Mouse (Mus musculus): Measurements from ENCODE around the gene Alpk1. TPM values are rescaled to one million over a fixed set of nuclear protein-coding genes. Genes with fewer than 3 reads are reported as not detected.

Gene Alpk1
- polyA plus RNA-seq, 1 experiment from 2014 or later: 1.2 TPM

DNA sequence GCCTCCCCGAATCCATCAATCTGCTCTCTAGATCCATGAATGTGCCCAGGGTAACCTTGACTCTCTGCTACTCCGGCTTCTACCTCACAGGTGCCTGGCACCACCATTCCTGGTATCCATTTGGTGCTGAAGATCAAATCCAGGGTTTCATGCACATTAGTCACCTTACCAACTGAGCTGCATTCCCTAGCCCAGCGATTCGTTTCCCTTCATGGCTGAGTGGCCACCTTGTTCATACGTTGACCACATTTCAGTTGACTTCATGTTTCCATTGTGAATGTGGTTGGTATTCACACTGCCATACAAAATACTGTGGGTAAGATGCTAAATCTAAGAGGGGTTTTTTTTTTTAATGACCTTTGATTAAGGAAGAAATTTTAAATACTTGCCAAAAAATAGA is 42.5 kb downstream of the Alpk1 start:
- no peak for ATAC-seq (ENCODE audit: extremely low read depth, insufficient number of reproducible peaks, low FRiP score, low TSS enrichment)
- Histone ChIP-seq H3K9me3 (no peaks in the 10 kb centered on the region), H3K9ac (no peak overlapping the region)

DNA sequence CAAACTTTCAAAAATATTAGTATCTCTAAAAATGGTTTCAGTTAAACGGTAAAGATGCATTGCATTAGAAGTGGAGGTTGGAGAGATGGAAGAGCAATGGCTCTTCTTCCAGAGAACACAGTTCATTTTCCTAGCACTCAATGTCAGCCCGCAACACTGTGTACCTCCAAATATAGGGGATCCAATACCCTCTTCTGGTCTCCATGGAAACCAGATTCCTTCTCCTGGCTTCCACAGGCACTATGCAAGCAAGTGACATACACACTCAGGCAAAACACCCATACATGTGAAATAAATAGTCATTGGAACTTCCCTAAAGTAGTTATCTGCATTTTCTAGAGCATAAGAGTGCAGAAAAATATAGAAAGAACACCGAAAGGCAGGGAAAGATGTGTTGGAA is 44.9 kb downstream of the Alpk1 start:
- no peaks in the 10 kb centered on the region for H3K27me3 ChIP-seq (replicated peaks)
- H3K27ac ChIP-seq (replicated peaks): no peak overlapping the region
- H3K4me3 ChIP-seq: no peak overlapping the region
- H3K9me3 ChIP-seq: no peaks in the 10 kb centered on the region
- ATAC-seq (ENCODE audit: extremely low read depth, insufficient number of reproducible peaks, low FRiP score, low TSS enrichment): no peak
- no peak overlapping the region for H3K9ac ChIP-seq
- no peaks in the 10 kb centered on the region for H3K36me3 ChIP-seq
- no peak overlapping the region for H3K4me2 ChIP-seq
- no peaks in the 10 kb centered on the region for H3K4me1 ChIP-seq
- WGBS: 68% methylated on average over 3 of the region's 3 CpGs

More for the DNA sequence above, 42.5 kb downstream of the Alpk1 start:
- Histone ChIP-seq H3K4me2 (no peak overlapping the region), H3K4me3 (no peak overlapping the region), H3K27me3 (replicated peaks) (no peaks in the 10 kb centered on the region), H3K36me3 (no peaks in the 10 kb centered on the region), H3K27ac (replicated peaks) (no peak overlapping the region), H3K4me1 (no peaks in the 10 kb centered on the region)
- 85% methylated on average over 5 of the region's 5 CpGs for WGBS

DNA sequence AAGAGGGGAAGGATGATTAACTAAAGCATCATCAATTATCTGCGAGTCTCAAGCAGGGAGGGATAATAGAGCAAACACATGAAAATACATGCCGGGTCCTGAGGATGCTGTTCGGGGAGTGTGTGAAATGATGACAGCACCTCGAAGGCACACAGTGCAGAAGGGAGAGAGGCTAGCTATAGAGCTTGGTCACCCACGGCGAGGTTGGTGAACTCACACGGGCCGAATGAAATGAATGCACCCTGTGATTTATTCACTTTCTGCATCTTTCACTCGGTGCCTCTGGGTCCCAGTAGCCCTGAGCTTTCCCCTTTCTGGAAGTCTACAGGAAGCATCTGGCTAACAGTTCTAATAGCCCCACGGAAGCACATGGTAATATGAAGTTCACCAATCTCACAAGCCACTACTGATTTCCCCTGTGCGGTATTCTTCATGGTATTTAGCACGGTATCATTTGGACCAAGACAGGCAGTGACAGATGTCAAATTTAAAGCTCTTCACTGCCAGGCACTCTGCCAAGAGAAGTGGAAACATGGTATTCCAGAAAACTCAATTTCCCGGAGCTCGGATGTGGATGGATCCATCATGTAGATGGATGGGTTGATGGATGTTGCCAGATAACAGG is 50.7 kb downstream of the Alpk1 start:
- H3K9me3 ChIP-seq: no peaks in the 10 kb centered on the region
- H3K9ac ChIP-seq: no peak overlapping the region
- H3K36me3 ChIP-seq: no peaks in the 10 kb centered on the region
- no peak for ATAC-seq (ENCODE audit: extremely low read depth, insufficient number of reproducible peaks, low FRiP score, low TSS enrichment)
- no peak overlapping the region for H3K4me2 ChIP-seq
- 80% methylated on average over 14 of the region's 14 CpGs for WGBS
- no peak overlapping the region for H3K27ac ChIP-seq (replicated peaks)
- H3K4me3 ChIP-seq: no peak overlapping the region
- H3K4me1 ChIP-seq: no peaks in the 10 kb centered on the region
- H3K27me3 ChIP-seq (replicated peaks): no peaks in the 10 kb centered on the region

DNA sequence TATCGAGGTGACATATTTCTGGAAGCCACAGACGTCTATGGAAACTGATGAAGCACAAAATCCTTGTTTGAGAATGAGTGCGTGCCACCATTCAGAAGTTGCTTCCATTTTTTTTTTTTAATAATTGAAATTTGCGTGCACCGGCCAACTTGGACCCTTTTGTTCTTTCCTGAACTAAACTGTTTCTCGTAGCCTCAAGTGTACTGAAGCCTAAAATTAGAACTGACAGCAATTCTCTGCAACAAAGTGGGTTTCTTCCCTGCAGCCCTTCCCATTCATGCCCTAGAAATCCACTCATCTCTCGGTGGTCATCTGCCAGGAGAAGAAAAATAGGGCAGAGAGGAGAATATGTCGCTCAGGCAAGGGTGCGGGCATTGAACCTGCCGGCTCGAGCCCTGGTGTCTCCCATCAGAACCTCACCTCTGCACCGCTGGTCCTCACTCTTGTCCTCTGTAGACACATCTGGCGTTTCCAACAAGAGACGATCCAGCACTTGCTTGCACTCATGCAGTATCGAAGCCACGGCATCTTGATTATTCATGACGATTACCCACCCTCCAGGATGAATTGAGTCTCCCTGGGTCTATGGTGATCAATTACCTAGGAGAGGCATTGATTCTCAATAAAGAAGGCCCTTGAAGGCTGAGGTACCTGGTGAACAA is 51.3 kb downstream of the Alpk1 start:
- no peak for ATAC-seq (ENCODE audit: extremely low read depth, insufficient number of reproducible peaks, low FRiP score, low TSS enrichment)
- Histone ChIP-seq H3K27me3 (replicated peaks) (no peaks in the 10 kb centered on the region), H3K9ac (no peak overlapping the region), H3K4me1 (no peaks in the 10 kb centered on the region), H3K4me3 (no peak overlapping the region), H3K27ac (replicated peaks) (no peak overlapping the region), H3K36me3 (no peaks in the 10 kb centered on the region), H3K4me2 (no peak overlapping the region), H3K9me3 (no peaks in the 10 kb centered on the region)
- 86% methylated on average over 17 of the region's 17 CpGs for WGBS

DNA sequence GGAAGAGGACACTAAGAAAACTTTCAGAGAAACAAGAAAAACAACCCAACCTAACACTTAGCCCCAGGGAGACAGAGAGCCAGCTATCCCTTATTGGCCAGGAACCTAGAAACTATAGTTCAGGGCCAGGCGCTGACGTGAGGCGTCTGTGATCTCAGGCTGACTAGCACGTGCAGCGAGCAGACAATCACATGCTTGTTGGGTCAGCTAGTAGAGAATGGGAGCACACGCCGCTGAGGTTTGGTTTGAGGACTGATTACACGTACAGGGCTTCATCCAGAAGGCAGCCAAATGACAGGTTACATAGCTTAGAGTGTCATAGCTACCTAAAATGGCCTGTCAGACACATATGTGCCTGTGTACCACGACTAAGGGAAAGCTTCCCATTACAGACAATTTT is 52.3 kb downstream of the Alpk1 start:
- WGBS: 53% methylated on average over 9 of the region's 9 CpGs
- no peak for ATAC-seq (ENCODE audit: extremely low read depth, insufficient number of reproducible peaks, low FRiP score, low TSS enrichment)
- H3K36me3 ChIP-seq: no peaks in the 10 kb centered on the region

DNA sequence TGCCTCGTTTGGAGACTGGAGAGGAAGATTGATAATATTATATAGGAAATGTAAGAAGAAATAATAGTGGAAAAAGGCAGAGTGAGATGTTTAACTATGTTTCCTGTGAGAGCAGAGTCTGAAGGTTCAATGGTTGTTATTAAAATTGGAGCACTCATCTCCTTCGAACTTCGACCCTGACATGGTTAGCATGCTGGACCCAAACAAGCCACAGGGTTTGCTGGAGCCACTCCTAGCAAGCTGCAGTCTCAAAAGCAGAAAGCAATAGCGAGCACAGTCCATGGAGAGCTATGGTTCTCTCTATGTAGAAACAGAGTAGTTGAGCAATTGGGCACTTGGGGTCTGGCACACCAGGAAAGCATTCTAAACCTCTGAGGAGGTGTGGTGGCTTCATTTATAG is 59.4 kb downstream of the Alpk1 start:
- no peaks in the 10 kb centered on the region for H3K36me3 ChIP-seq
- no peaks in the 10 kb centered on the region for H3K9me3 ChIP-seq
- no peak overlapping the region for H3K4me2 ChIP-seq
- H3K9ac ChIP-seq: no peak overlapping the region
- peaks cover 2% of the 10 kb centered on the region; the same call in 1 of the 2 replicates for H3K4me1 ChIP-seq
- WGBS: 62% methylated on average over 4 of the region's 4 CpGs
- ATAC-seq (ENCODE audit: extremely low read depth, insufficient number of reproducible peaks, low FRiP score, low TSS enrichment): no peak
- no peak overlapping the region for H3K27ac ChIP-seq (replicated peaks)
- H3K4me3 ChIP-seq: no peak overlapping the region
- peaks cover 3% of the 10 kb centered on the region; the same call in 1 of the 2 replicates for H3K27me3 ChIP-seq (replicated peaks)

More for the DNA sequence above, 52.3 kb downstream of the Alpk1 start:
- Histone ChIP-seq H3K4me3 (no peak overlapping the region), H3K4me2 (no peak overlapping the region), H3K27me3 (replicated peaks) (no peaks in the 10 kb centered on the region), H3K27ac (replicated peaks) (no peak overlapping the region), H3K4me1 (no peaks in the 10 kb centered on the region), H3K9ac (no peak overlapping the region), H3K9me3 (no peaks in the 10 kb centered on the region)

DNA sequence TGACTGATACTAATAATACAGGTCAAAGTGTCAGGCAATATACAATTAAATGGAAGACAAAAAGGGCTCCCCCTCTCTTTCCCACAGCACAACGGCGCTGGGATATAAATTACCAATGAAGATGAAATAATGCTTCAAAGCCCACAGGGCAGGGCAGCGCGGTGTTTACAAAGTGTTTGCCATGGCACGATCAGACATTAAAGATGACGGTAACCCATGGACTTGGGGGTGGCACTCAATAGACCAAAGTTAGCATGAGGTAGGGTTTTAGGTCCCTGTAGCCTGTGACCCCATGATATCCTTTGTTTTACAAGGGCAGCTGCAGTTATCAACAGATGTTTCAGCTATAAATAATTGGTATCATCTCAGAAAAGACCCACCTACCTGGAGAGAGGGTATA is 60.3 kb downstream of the Alpk1 start:
- H3K27ac ChIP-seq (replicated peaks): no peak overlapping the region
- no peak for ATAC-seq (ENCODE audit: extremely low read depth, insufficient number of reproducible peaks, low FRiP score, low TSS enrichment)
- H3K27me3 ChIP-seq (replicated peaks): peaks cover 3% of the 10 kb centered on the region; the same call in 1 of the 2 replicates
- H3K36me3 ChIP-seq: no peaks in the 10 kb centered on the region
- no peaks in the 10 kb centered on the region for H3K9me3 ChIP-seq
- 81% methylated on average over 6 of the region's 6 CpGs for whole genome bisulfite sequencing
- H3K9ac ChIP-seq: no peak overlapping the region
- H3K4me2 ChIP-seq: no peak overlapping the region
- H3K4me1 ChIP-seq: peaks cover 2% of the 10 kb centered on the region; the same call in 1 of the 2 replicates
- H3K4me3 ChIP-seq: no peak overlapping the region

DNA sequence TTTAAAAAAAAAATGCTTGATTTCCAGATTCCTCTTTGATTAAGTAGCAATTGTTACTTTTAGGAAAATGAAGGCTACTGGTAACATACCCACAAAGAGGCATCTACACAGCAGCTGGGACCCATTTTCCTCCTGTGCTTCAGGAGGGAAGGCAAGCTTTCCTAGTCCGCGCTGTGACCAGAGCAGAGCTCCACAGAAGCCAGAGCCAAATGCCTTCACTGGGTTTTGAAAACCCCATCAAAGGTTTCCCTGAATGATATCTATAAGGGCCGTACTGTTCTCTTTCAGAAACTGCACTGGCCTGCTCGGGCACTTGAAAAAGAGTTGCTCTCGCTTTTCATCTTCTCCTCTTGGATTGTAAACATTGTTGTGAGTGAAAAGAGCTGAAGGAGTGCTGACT is 60.7 kb downstream of the Alpk1 start:
- Histone ChIP-seq H3K9ac (no peak overlapping the region), H3K4me1 (peaks cover 2% of the 10 kb centered on the region; the same call in 1 of the 2 replicates), H3K9me3 (no peaks in the 10 kb centered on the region), H3K4me2 (no peak overlapping the region), H3K27ac (replicated peaks) (no peak overlapping the region), H3K27me3 (replicated peaks) (peaks cover 3% of the 10 kb centered on the region; the same call in 1 of the 2 replicates), H3K36me3 (no peaks in the 10 kb centered on the region), H3K4me3 (no peak overlapping the region)
- ATAC-seq (ENCODE audit: extremely low read depth, insufficient number of reproducible peaks, low FRiP score, low TSS enrichment): no peak
- WGBS: 56% methylated on average over 5 of the region's 5 CpGs

DNA sequence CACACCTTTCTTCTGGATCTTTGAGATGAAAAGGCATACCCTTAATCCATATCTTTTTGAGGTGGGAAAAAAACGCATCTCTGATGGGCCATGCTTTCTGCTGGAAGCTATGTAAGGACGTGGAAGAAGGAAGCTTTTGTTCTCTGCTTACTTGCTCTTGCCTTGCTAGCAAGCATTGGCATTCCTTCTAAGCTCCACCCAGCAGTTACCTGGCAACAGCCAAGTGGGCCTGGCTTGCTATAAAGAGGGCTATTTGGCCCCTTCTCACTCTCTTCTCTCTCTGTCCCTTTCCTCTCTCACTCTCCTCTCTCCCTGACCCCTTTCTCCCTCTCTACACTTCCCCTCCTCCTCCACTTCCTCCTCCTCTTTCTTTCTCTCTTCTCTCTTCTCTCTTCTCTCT is 63.6 kb downstream of the Alpk1 start:
- 21% methylated on average over 2 of the region's 2 CpGs for WGBS
- no peak for ATAC-seq (ENCODE audit: extremely low read depth, insufficient number of reproducible peaks, low FRiP score, low TSS enrichment)

DNA sequence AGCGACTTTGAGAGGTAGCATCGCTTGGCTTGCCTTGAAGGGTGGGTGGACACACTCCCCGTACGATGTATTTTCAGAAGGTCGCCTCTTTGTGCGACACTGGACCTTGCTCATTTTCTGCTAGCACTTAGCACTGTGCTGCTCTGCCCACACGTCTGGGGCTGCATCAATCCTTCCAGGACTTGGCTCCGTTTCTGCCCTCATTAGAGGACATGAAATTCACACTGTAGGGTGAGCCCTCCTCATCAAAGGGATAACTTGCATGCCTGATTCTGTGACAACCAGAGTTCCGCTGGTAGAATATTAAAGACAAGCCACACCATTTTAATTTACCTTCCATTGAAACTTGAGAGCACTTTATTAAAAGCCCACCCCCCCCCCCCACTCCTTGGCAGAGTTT is 67.2 kb downstream of the Alpk1 start:
- H3K9ac ChIP-seq: no peak overlapping the region
- no peaks in the 10 kb centered on the region for H3K36me3 ChIP-seq
- no peak overlapping the region for H3K27ac ChIP-seq (replicated peaks)
- no peak overlapping the region for H3K4me2 ChIP-seq
- H3K4me1 ChIP-seq: peaks cover 2% of the 10 kb centered on the region; the same call in 1 of the 2 replicates
- H3K4me3 ChIP-seq: no peak overlapping the region
- no peaks in the 10 kb centered on the region for H3K9me3 ChIP-seq
- ATAC-seq (ENCODE audit: extremely low read depth, insufficient number of reproducible peaks, low FRiP score, low TSS enrichment): no peak
- H3K27me3 ChIP-seq (replicated peaks): no peaks in the 10 kb centered on the region
- 69% methylated on average over 9 of the region's 9 CpGs for WGBS

More for the DNA sequence above, 63.6 kb downstream of the Alpk1 start:
- no peaks in the 10 kb centered on the region for H3K36me3 ChIP-seq
- H3K4me1 ChIP-seq: peaks cover 2% of the 10 kb centered on the region; the same call in 1 of the 2 replicates
- no peaks in the 10 kb centered on the region for H3K9me3 ChIP-seq
- no peak overlapping the region for H3K9ac ChIP-seq
- H3K27ac ChIP-seq (replicated peaks): no peak overlapping the region
- H3K4me3 ChIP-seq: no peak overlapping the region
- H3K27me3 ChIP-seq (replicated peaks): peaks cover 3% of the 10 kb centered on the region; the same call in 1 of the 2 replicates
- no peak overlapping the region for H3K4me2 ChIP-seq

DNA sequence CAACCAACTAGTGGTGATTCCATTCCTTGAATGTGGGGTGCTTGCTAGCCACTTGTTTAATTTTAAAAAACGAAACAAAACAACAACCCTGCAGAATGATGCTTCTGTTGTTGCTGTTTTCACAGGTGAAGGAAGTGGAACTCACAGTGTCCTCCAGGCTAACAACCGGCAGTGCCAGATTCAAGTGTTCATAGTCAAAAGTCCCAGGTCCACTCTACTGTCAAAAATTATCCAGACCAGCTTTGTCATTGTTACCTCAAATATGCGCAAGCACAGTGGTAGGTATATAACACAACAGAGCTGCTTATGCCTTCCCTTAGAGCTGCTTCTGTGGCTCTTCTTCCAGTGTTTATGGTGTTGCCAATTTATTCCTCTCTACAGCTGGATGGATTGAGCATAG is 68.8 kb downstream of the Alpk1 start:
- Histone ChIP-seq H3K4me2 (no peak overlapping the region), H3K27me3 (replicated peaks) (no peaks in the 10 kb centered on the region), H3K9ac (no peak overlapping the region), H3K4me1 (no peaks in the 10 kb centered on the region), H3K36me3 (no peaks in the 10 kb centered on the region), H3K9me3 (no peaks in the 10 kb centered on the region), H3K4me3 (no peak overlapping the region), H3K27ac (replicated peaks) (no peak overlapping the region)
- WGBS: 68% methylated on average over 3 of the region's 3 CpGs
- no peak for ATAC-seq (ENCODE audit: extremely low read depth, insufficient number of reproducible peaks, low FRiP score, low TSS enrichment)

DNA sequence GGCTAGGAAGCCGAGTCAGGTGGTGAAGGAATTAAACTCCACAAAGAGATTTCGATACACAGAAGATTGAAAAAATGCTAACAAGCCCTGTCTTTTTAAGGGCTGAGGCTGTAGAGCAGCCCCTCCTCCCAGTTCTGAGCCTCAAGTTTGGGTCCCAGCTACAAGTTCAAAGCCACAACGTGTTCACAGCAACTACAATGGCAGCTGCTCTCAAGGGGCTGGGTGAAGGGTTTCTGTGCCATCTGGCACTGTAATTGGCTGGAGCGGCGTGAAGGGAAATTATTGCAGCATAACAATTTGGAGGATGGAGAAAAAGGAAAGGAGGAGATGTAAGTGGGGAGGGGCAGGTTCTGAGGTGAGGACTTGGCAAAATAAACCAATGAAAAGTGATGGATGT is 73.2 kb downstream of the Alpk1 start:
- Histone ChIP-seq H3K27ac (replicated peaks) (no peak overlapping the region), H3K4me1 (peaks cover 12% of the 10 kb centered on the region), H3K9ac (no peak overlapping the region), H3K4me2 (no peak overlapping the region), H3K4me3 (no peak overlapping the region), H3K27me3 (replicated peaks) (no peaks in the 10 kb centered on the region), H3K9me3 (no peaks in the 10 kb centered on the region), H3K36me3 (0 out of 2 replicates have a peak, but pooled peaks cover 4% of the 10 kb centered on the region)
- ATAC-seq (ENCODE audit: extremely low read depth, insufficient number of reproducible peaks, low FRiP score, low TSS enrichment): no peak
- WGBS: 79% methylated on average over 5 of the region's 5 CpGs

Measured in heart, embryonic 13.5 days (tissue).